Mouse (Mus musculus) E14TG2a.4 (cell line): Measurements from ENCODE around the gene Bmp8b.

ENCODE experiments used
- CTCF ChIP-seq: conservative IDR thresholded peaks from 2 replicates; pipeline ENCODE4 v1.5.1; 2014; ENCODE audit warnings: low read length
- NANOG ChIP-seq: IDR thresholded peaks from 2 replicates; pipeline ENCODE4 v1.6.1; 2014; ENCODE audit warnings: borderline replicate concordance, low read length, mixed read lengths

GRCm38 (mm10) chr4:123093064-123093776 is 11.7 kb upstream of the Bmp8b start:
- TF ChIP-seq NANOG (no peak), CTCF (no peak)
